Mouse (Mus musculus) forebrain, postnatal 0 days (tissue): ENCODE measurements around the gene Ccdc42. TPM values are rescaled to one million over a fixed set of nuclear protein-coding genes. Genes with fewer than 3 reads are reported as not detected.

Source experiments
- ATAC-seq: fragments of 200-750 bp; cut with Nextera tagmentation; 2 replicates; pipeline ENCODE4 v1.8.0; 2017; ENCODE audit warnings: mild to moderate bottlenecking, moderate library complexity
- DNase-seq: peaks from one replicate; pipeline ENCODE4 v3.0.0-alpha.2; 2015
- H3K27ac ChIP-seq: fragments of 300-500 bp; sonication (generic); 2 replicates; pipeline ENCODE4 v1.5.1; 2014; ENCODE audit warnings: low read depth, mild to moderate bottlenecking, antibody characterized with exemption, low read length, moderate library complexity, mixed read lengths
- H3K27me3 ChIP-seq: fragments of 300-500 bp; sonication (generic); 2 replicates; pipeline ENCODE4 v1.6.1; 2014; ENCODE audit warnings: mild to moderate bottlenecking, low read length, mixed read lengths; ENCODE audit not compliant: insufficient read depth
- H3K36me3 ChIP-seq: fragments of 300-500 bp; sonication (generic); 2 replicates; pipeline ENCODE4 v1.6.1; 2014; ENCODE audit warnings: mild to moderate bottlenecking, moderate library complexity; ENCODE audit not compliant: insufficient read depth
- H3K4me1 ChIP-seq: fragments of 300-500 bp; sonication (generic); 2 replicates; pipeline ENCODE4 v1.6.1; 2014; ENCODE audit warnings: antibody characterized with exemption; ENCODE audit not compliant: insufficient read depth
- H3K4me2 ChIP-seq: fragments of 300-500 bp; sonication (generic); 2 replicates; pipeline ENCODE4 v1.6.1; 2014; ENCODE audit warnings: low read depth, mild to moderate bottlenecking, moderate library complexity
- H3K4me3 ChIP-seq: fragments of 300-500 bp; sonication (generic); 2 replicates; pipeline ENCODE4 v1.5.1; 2014; ENCODE audit warnings: low read depth, low read length, mixed read lengths
- H3K9ac ChIP-seq: fragments of 300-500 bp; sonication (generic); 2 replicates; pipeline ENCODE4 v1.6.1; 2014; ENCODE audit warnings: mild to moderate bottlenecking
- H3K9me3 ChIP-seq: fragments of 300-500 bp; sonication (generic); 2 replicates; pipeline ENCODE4 v1.6.1; 2016; ENCODE audit warnings: low read length
- CTCF ChIP-seq: sonication (generic); IDR thresholded peaks from 2 replicates; pipeline ENCODE4 v1.5.1; 2016; ENCODE audit warnings: antibody characterized with exemption, control low read depth, low read depth
- WGBS: fragments of 180-500 bp; shearing (Covaris S2); extraction: QIAGEN DNeasy Blood & Tissue Kit; methylation state at CpG from one replicate; pipeline ENCODE4 v1.1.7; 2014; 5-methylcytosine and 5-hydroxymethylcytosine counted together
- polyA plus RNA-seq: library from polyadenylated mRNA; unstranded; fragments of >200 nt; fragmentation: Nextera tagmentation; extraction: Ambion mirVana; gene quantifications from 2 replicates; pipeline ENCODE4 v1.2.1, GENCODE M21; 2015
- total RNA-seq: library from RNA; depleted of rRNA; stranded (reverse); fragments of >200 nt; gene quantifications from 2 replicates; pipeline ENCODE4 v1.2.3, GENCODE M21; 2014; rRNA removed

Gene Ccdc42
- total and polyA plus RNA-seq, 2 experiments from 2014 or later, result 0.85 to 1.3 TPM

DNA sequence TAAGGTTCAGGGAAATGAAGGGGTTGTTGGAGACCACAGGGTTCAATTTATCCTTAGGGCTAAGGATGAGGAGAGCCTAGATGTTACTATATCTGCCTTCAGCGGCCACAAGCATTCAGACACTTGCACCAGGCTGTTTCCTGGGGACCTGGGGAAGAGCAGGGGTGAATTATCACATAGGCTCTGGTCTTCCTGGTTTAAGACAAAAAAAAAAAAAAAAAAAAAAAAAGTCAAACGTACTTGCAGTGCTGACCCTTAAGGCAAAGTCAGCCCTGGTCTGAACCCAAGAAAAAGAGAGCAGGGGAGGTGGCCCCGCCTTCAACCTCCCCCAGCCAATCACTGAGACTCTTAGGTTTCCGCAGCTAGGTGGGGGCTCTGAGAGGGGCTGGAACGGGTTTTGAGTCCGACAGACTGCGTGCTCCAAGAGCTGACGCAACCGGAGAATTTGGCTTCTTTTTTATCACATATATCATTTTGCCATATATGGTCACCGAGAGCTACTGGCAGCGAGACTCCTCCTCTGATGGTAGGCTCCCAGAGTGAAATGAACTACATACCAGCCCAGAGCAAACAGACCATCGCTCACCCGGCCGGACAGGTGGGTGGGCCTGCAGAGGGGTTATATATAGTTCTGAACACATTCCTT lies 36.5 kb downstream of the Ccdc42 start:
- peak; percentile 96 for ATAC-seq
- Histone ChIP-seq H3K36me3 (no peaks in the 10 kb centered on the region), H3K9ac (peak overlapping the region; percentile 29; the same call in 1 of the 2 replicates), H3K4me2 (peak overlapping the region; percentile 49), H3K9me3 (no peaks in the 10 kb centered on the region), H3K27ac (peak overlapping the region; percentile 21), H3K4me3 (peak overlapping the region; percentile 22), H3K4me1 (no peaks in the 10 kb centered on the region), H3K27me3 (no peaks in the 10 kb centered on the region)
- 6% methylated on average over 14 of the region's 14 CpGs for WGBS
- peak; percentile 85 for DNase-seq
- TF ChIP-seq CTCF, result no peak

DNA sequence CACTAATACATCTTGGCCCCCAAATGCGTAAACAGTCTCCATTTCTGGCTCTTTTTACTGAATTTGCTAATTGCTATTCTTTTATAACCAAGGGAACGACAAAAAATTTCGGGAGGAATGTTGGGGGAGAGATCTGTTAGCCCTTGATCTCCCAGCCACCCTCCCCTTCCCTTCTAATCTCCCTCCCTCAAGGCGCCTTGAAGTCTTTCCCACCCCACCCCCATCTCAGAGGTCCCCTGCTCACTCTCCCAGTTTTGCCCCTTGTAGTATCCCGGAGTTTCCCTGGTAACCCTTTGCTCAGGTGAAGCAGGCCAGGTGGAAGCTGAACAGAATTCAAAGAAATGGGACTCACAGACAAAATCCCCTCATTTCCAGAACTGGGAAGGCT lies 37.0 kb downstream of the Ccdc42 start:
- no peak for TF ChIP-seq CTCF
- no peaks in the 10 kb centered on the region for H3K27me3 ChIP-seq
- H3K36me3 ChIP-seq, result no peaks in the 10 kb centered on the region
- no peak for DNase-seq
- H3K4me3 ChIP-seq, result peak overlapping the region; percentile 22
- no peaks in the 10 kb centered on the region for H3K9me3 ChIP-seq
- peak overlapping the region; percentile 49 for H3K4me2 ChIP-seq
- peak; percentile 18; the same call in 1 of the 2 replicates for ATAC-seq
- peak overlapping the region; percentile 29; the same call in 1 of the 2 replicates for H3K9ac ChIP-seq
- H3K27ac ChIP-seq, result peak overlapping the region; percentile 11
- H3K4me1 ChIP-seq, result no peaks in the 10 kb centered on the region
- WGBS, result 7% methylated on average over 5 of the region's 5 CpGs

GRCm38 (mm10) chr11:68631611-68632316 lies 44.9 kb downstream of the Ccdc42 start:
- DNase-seq, result peak; percentile 72
- H3K36me3 ChIP-seq, result no peaks in the 10 kb centered on the region
- ATAC-seq, result peak; percentile 67; the same call in 1 of the 2 replicates
- H3K27me3 ChIP-seq, result no peaks in the 10 kb centered on the region
- no peaks in the 10 kb centered on the region; the same call in 1 of the 2 replicates for H3K4me1 ChIP-seq
- no peak overlapping the region for H3K4me2 ChIP-seq
- H3K4me3 ChIP-seq, result no peak overlapping the region
- H3K9me3 ChIP-seq, result no peaks in the 10 kb centered on the region
- no peak overlapping the region for H3K9ac ChIP-seq
- WGBS, result 49% methylated on average over 17 of the region's 17 CpGs
- H3K27ac ChIP-seq, result peak overlapping the region; percentile 67
- no peak for TF ChIP-seq CTCF

DNA sequence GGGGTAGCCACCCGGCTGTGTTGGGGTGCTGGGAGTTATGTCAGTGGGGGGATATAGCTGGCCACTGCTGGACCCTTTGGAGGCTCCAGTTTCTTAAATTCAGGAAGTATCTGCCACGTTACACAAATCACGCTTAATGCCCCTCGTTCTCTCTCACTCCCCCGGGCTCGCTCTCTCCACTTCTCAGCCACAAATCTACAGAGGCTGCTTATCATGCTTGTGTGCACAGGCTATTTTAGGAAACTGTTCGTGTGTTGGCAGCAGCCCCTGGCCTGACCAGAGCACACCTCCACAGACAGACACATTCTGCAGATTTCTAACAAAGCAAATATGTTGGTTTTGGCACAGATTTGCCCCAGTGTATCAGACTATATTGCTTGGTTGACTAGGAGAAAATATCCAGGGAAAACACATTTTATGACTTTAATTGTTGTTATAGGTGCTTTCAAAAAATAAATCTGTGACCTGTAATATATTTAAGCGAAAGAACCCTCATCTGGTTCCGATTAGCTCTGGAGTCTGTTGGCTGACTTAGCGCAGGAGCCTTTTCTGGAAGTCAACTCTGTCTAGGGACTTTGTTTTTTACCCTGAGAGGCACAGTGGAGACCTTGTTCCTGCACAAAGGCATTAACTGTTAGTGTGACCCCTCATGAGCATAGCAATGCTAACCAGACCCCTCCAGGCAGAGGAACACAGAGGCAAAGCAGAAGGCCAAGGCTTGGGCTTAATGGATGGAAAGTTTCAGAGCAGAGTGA lies 51.2 kb downstream of the Ccdc42 start:
- Histone ChIP-seq H3K4me3 (no peak overlapping the region), H3K9me3 (no peaks in the 10 kb centered on the region), H3K4me2 (no peak overlapping the region), H3K9ac (no peak overlapping the region), H3K36me3 (no peaks in the 10 kb centered on the region), H3K27ac (0 out of 2 replicates have a peak overlapping the region, but pooled peaks have one; percentile 21), H3K4me1 (0 out of 2 replicates have a peak, but pooled peaks cover 6% of the 10 kb centered on the region), H3K27me3 (no peaks in the 10 kb centered on the region)
- ATAC-seq (no peak), DNase-seq (no peak)
- 54% methylated on average over 10 of the region's 10 CpGs for WGBS
- no peak for TF ChIP-seq CTCF

DNA sequence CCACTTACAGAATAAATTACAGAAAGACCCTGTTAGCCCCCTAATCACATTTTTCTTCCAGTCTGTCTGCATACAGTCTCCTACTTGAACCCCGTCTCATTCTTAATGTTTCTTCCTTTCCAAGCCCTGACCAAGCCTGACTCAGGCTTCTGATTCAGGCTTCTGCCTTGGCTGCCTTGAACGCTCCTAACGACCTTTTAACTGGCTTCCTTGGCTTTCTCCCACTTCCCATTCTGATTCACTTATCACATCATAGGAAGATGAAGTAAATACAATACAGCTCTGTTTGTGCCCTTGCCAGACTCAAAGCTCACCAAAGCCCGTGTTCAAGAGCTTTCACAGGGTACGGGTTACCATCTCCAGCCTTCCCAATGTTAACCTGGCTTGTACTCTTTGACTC lies 54.5 kb downstream of the Ccdc42 start:
- H3K9me3 ChIP-seq, result no peaks in the 10 kb centered on the region
- H3K4me3 ChIP-seq, result no peak overlapping the region
- H3K4me1 ChIP-seq, result 0 out of 2 replicates have a peak, but pooled peaks cover 6% of the 10 kb centered on the region
- 70% methylated on average over 5 of the region's 5 CpGs for WGBS
- no peak overlapping the region for H3K27ac ChIP-seq
- H3K9ac ChIP-seq, result no peak overlapping the region
- no peak for DNase-seq
- no peak for ATAC-seq
- no peak overlapping the region for H3K4me2 ChIP-seq
- H3K27me3 ChIP-seq, result no peaks in the 10 kb centered on the region
- no peak for TF ChIP-seq CTCF
- H3K36me3 ChIP-seq, result no peaks in the 10 kb centered on the region

DNA sequence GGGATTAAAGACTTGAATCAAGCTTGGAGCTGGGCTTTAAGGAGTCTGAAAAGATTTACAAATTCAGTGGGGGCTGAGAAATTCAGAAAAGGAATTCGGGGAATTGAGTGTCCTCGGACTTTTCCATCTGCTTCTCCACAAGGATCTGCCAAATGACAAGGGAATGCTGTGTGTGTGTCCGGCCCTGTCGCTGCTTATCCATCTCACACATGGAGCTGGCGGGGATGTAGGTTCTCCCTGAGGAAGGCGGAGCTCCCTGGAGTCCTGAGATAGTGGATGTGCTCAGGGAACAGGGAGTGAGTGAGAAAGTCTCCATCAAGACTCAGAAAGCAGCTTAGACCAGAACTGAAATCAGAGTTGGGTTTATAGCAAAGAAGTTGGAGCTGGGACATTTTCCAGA lies 58.0 kb downstream of the Ccdc42 start:
- H3K9ac ChIP-seq, result no peak overlapping the region
- H3K36me3 ChIP-seq, result no peaks in the 10 kb centered on the region
- no peak overlapping the region for H3K4me2 ChIP-seq
- no peak overlapping the region for H3K27ac ChIP-seq
- ATAC-seq (no peak), DNase-seq (no peak)
- TF ChIP-seq CTCF, result no peak
- H3K27me3 ChIP-seq, result no peaks in the 10 kb centered on the region
- no peak overlapping the region for H3K4me3 ChIP-seq
- no peaks in the 10 kb centered on the region for H3K4me1 ChIP-seq
- H3K9me3 ChIP-seq, result no peaks in the 10 kb centered on the region
- WGBS, result 58% methylated on average over 6 of the region's 6 CpGs

Other genes with a start within 250 kb of the Ccdc42 start
- gene Ntn1, start 186.2 kb upstream of the Ccdc42 start, total RNA-seq, result 22.9 and 35.5 TPM in 2 replicates
- 4.0 and 6.0 TPM in 2 replicates for gene Ntn1, start 186.2 kb upstream of the Ccdc42 start, polyA plus RNA-seq
- 0.54 and 1.8 TPM in 2 replicates for gene Pik3r5, start 154.9 kb upstream of the Ccdc42 start, total RNA-seq
- gene Pik3r5, start 154.9 kb upstream of the Ccdc42 start, polyA plus RNA-seq, result 0.24 and 0.54 TPM in 2 replicates
- gene Pik3r6, start 84.0 kb upstream of the Ccdc42 start, total RNA-seq, result 1.5 and 2.0 TPM in 2 replicates
- 0.92 and 1.8 TPM in 2 replicates for gene Pik3r6, start 84.0 kb upstream of the Ccdc42 start, polyA plus RNA-seq
- gene Mfsd6l, start 30.8 kb upstream of the Ccdc42 start, total RNA-seq, result 0.15 and 0.24 TPM in 2 replicates
- gene Mfsd6l, start 30.8 kb upstream of the Ccdc42 start, polyA plus RNA-seq, result 0.15 and 0.25 TPM in 2 replicates
- gene Myh10, start 104.5 kb downstream of the Ccdc42 start, total RNA-seq, result 141 and 183 TPM in 2 replicates
- gene Myh10, start 104.5 kb downstream of the Ccdc42 start, polyA plus RNA-seq, result 50.4 and 68.0 TPM in 2 replicates